Mouse (Mus musculus) intestine, postnatal 0 days (tissue): ENCODE measurements at regions not wholly inside any gene's neighbourhood (a gene's known extent, or its start where the extent isn't known, plus 50 kb on each side); places are given as distances from the start of the nearest gene placed in this dataset.

Experiments used
- ATAC-seq: fragments of 200-750 bp; cut with Nextera tagmentation; 2 replicates; pipeline ENCODE4 v1.8.0; 2017; ENCODE audit warnings: mild to moderate bottlenecking, moderate TSS enrichment, moderate library complexity
- H3K27ac ChIP-seq: fragments of 300-500 bp; sonication (generic); 2 replicates; pipeline ENCODE4 v1.5.1; 2014; ENCODE audit warnings: mild to moderate bottlenecking, low read depth, low read length, moderate library complexity
- H3K27me3 ChIP-seq: fragments of 300-500 bp; sonication (generic); replicated peaks from 2 replicates; pipeline ENCODE4 v1.6.1; 2014; ENCODE audit warnings: low read length, mixed read lengths; ENCODE audit not compliant: control insufficient read depth, insufficient read depth
- H3K36me3 ChIP-seq: fragments of 300-500 bp; sonication (generic); 2 replicates; pipeline ENCODE4 v1.6.1; 2014; ENCODE audit warnings: mild to moderate bottlenecking, moderate library complexity; ENCODE audit not compliant: control insufficient read depth, insufficient read depth
- H3K4me1 ChIP-seq: fragments of 300-500 bp; sonication (generic); replicated peaks from 2 replicates; pipeline ENCODE4 v1.6.1; 2014; ENCODE audit warnings: antibody characterized with exemption, low read length, mixed read lengths; ENCODE audit not compliant: control insufficient read depth, insufficient read depth
- H3K4me2 ChIP-seq: fragments of 300-500 bp; sonication (generic); replicated peaks from 2 replicates; pipeline ENCODE4 v1.6.1; 2014; ENCODE audit warnings: low read depth, mild to moderate bottlenecking, moderate library complexity
- H3K4me3 ChIP-seq: fragments of 300-500 bp; sonication (generic); 2 replicates; pipeline ENCODE4 v1.5.1; 2014; ENCODE audit warnings: low read depth, low read length
- H3K9ac ChIP-seq: fragments of 300-500 bp; sonication (generic); 2 replicates; pipeline ENCODE4 v1.6.1; 2014; ENCODE audit warnings: mild to moderate bottlenecking, low read depth, low read length
- H3K9me3 ChIP-seq: fragments of 300-500 bp; sonication (generic); 2 replicates; pipeline ENCODE4 v1.6.1; 2016; ENCODE audit warnings: mixed run types; ENCODE audit not compliant: control insufficient read depth
- CTCF ChIP-seq: sonication (generic); IDR thresholded peaks from 2 replicates; pipeline ENCODE4 v1.5.1; 2016; ENCODE audit warnings: low read depth, mild to moderate bottlenecking, control low read depth, antibody characterized with exemption, moderate library complexity
- WGBS: fragments of 180-500 bp; shearing (Covaris S2); extraction: QIAGEN DNeasy Blood & Tissue Kit; methylation state at CpG from one replicate; pipeline ENCODE4 v1.1.7; 2014; 5-methylcytosine and 5-hydroxymethylcytosine counted together

GRCm38 (mm10) chr1:57205198-57205987, 172.0 kb upstream of the 1700066M21Rik start:
- WGBS = 10% methylated on average over 9 of the region's 9 CpGs
- Histone ChIP-seq H3K36me3 (no peaks in the 10 kb centered on the region), H3K4me1 (no peaks in the 10 kb centered on the region), H3K4me2 (peak overlapping the region; percentile 54), H3K9me3 (no peaks in the 10 kb centered on the region), H3K27me3 (no peaks in the 10 kb centered on the region), H3K27ac (no peak overlapping the region), H3K9ac (no peak overlapping the region), H3K4me3 (no peak overlapping the region)
- TF ChIP-seq CTCF = peak; percentile 83
- ATAC-seq = no peak

GRCm38 (mm10) chr1:57206496-57206895, 170.9 kb upstream of the 1700066M21Rik start:
- no peak overlapping the region for H3K9ac ChIP-seq
- H3K4me3 ChIP-seq = no peak overlapping the region
- no peak overlapping the region for H3K27ac ChIP-seq
- no peaks in the 10 kb centered on the region for H3K27me3 ChIP-seq
- TF ChIP-seq CTCF = no peak
- no peak for ATAC-seq
- 73% methylated on average over 3 of the region's 3 CpGs for WGBS
- no peaks in the 10 kb centered on the region for H3K9me3 ChIP-seq
- no peak overlapping the region for H3K4me2 ChIP-seq
- H3K4me1 ChIP-seq = no peaks in the 10 kb centered on the region
- H3K36me3 ChIP-seq = no peaks in the 10 kb centered on the region

GRCm38 (mm10) chr1:57206944-57207343, 170.5 kb upstream of the 1700066M21Rik start:
- ATAC-seq = no peak
- no peak overlapping the region for H3K27ac ChIP-seq
- WGBS = 12% methylated on average over 1 of the region's 1 CpGs
- no peak overlapping the region for H3K4me3 ChIP-seq
- no peak overlapping the region for H3K9ac ChIP-seq
- no peaks in the 10 kb centered on the region for H3K9me3 ChIP-seq
- no peaks in the 10 kb centered on the region for H3K36me3 ChIP-seq
- no peak overlapping the region for H3K4me2 ChIP-seq
- H3K4me1 ChIP-seq = no peaks in the 10 kb centered on the region
- no peak for TF ChIP-seq CTCF
- H3K27me3 ChIP-seq = no peaks in the 10 kb centered on the region

GRCm38 (mm10) chr1:57208415-57208814, 169.0 kb upstream of the 1700066M21Rik start:
- no peaks in the 10 kb centered on the region for H3K27me3 ChIP-seq
- H3K4me1 ChIP-seq = no peaks in the 10 kb centered on the region
- no peaks in the 10 kb centered on the region for H3K9me3 ChIP-seq
- no peak for ATAC-seq
- no peak overlapping the region for H3K4me2 ChIP-seq
- no peak overlapping the region for H3K9ac ChIP-seq
- TF ChIP-seq CTCF = no peak
- H3K27ac ChIP-seq = no peak overlapping the region
- no peaks in the 10 kb centered on the region for H3K36me3 ChIP-seq
- WGBS = 85% methylated on average over 9 of the region's 9 CpGs
- no peak overlapping the region for H3K4me3 ChIP-seq

- H3K4me3 ChIP-seq = no peak overlapping the region
- no peaks in the 10 kb centered on the region for H3K9me3 ChIP-seq
- H3K4me1 ChIP-seq = no peaks in the 10 kb centered on the region
- no peak for TF ChIP-seq CTCF
- no peaks in the 10 kb centered on the region for H3K27me3 ChIP-seq
- ATAC-seq = no peak
- no peak overlapping the region for H3K4me2 ChIP-seq
- no peaks in the 10 kb centered on the region for H3K36me3 ChIP-seq
- H3K9ac ChIP-seq = no peak overlapping the region
- no peak overlapping the region for H3K27ac ChIP-seq
- WGBS = 65% methylated on average over 2 of the region's 2 CpGs
Measured at GRCm38 (mm10) chr1:57209281-57209680, 168.1 kb upstream of the 1700066M21Rik start.

GRCm38 (mm10) chr1:57211046-57211445, 166.4 kb upstream of the 1700066M21Rik start:
- WGBS = 80% methylated on average over 2 of the region's 2 CpGs
- TF ChIP-seq CTCF = no peak
- no peak for ATAC-seq

More at GRCm38 (mm10) chr1:57211046-57211445, 166.4 kb upstream of the 1700066M21Rik start:
- Histone ChIP-seq H3K27ac (no peak overlapping the region), H3K4me1 (no peaks in the 10 kb centered on the region), H3K9ac (no peak overlapping the region), H3K27me3 (no peaks in the 10 kb centered on the region), H3K36me3 (no peaks in the 10 kb centered on the region), H3K9me3 (no peaks in the 10 kb centered on the region), H3K4me2 (no peak overlapping the region), H3K4me3 (no peak overlapping the region)
